Mouse (Mus musculus): ENCODE results near the gene Nek10. TPM values are rescaled to one million over a fixed set of nuclear protein-coding genes. Genes with fewer than 3 reads are reported as not detected.

Gene Nek10
- polyA plus RNA-seq, 1 experiment from 2014 or later: 0.01 TPM

- no peaks in the 10 kb centered on the region for H3K36me3 ChIP-seq
- H3K27ac ChIP-seq: no peak overlapping the region
- no peak overlapping the region for H3K4me3 ChIP-seq
- no peaks in the 10 kb centered on the region for H3K4me1 ChIP-seq (replicated peaks)
- H3K27me3 ChIP-seq (ENCODE audit: insufficient read depth, poor library complexity, severe bottlenecking): no peaks in the 10 kb centered on the region
- H3K9me3 ChIP-seq: no peaks in the 10 kb centered on the region
- no peak for DNase-seq (ENCODE audit: low spot score)
These were observed 91.6 kb downstream of the Nek10 start for GRCm38 (mm10) chr14:14894776-14895175.

GRCm38 (mm10) chr14:14895363-14895762 lies 92.1 kb downstream of the Nek10 start:
- H3K9me3 ChIP-seq: no peaks in the 10 kb centered on the region
- H3K4me1 ChIP-seq (replicated peaks): no peaks in the 10 kb centered on the region
- no peaks in the 10 kb centered on the region for H3K27me3 ChIP-seq (ENCODE audit: insufficient read depth, poor library complexity, severe bottlenecking)
- no peak for DNase-seq (ENCODE audit: low spot score)
- no peak overlapping the region for H3K27ac ChIP-seq
- H3K36me3 ChIP-seq: no peaks in the 10 kb centered on the region
- WGBS: 90% methylated on average over 2 of the region's 2 CpGs
- no peak overlapping the region for H3K4me3 ChIP-seq

GRCm38 (mm10) chr14:14896399-14897136 lies 93.4 kb downstream of the Nek10 start:
- DNase-seq (ENCODE audit: low spot score): no peak
- Histone ChIP-seq H3K4me1 (replicated peaks) (no peaks in the 10 kb centered on the region), H3K4me3 (no peak overlapping the region), H3K27ac (no peak overlapping the region), H3K27me3 (ENCODE audit: insufficient read depth, poor library complexity, severe bottlenecking) (no peaks in the 10 kb centered on the region), H3K9me3 (no peaks in the 10 kb centered on the region), H3K36me3 (no peaks in the 10 kb centered on the region)
- 76% methylated on average over 3 of the region's 3 CpGs for WGBS

- 18% methylated on average over 9 of the region's 9 CpGs for WGBS
- H3K36me3 ChIP-seq: no peaks in the 10 kb centered on the region
These were observed 101.7 kb downstream of the Nek10 start for GRCm38 (mm10) chr14:14904750-14905529.

GRCm38 (mm10) chr14:14905530-14905852 lies 102.3 kb downstream of the Nek10 start:
- no peak for DNase-seq (ENCODE audit: low spot score)
- Histone ChIP-seq H3K36me3 (no peaks in the 10 kb centered on the region), H3K4me3 (no peak overlapping the region), H3K4me1 (replicated peaks) (no peaks in the 10 kb centered on the region), H3K9me3 (no peaks in the 10 kb centered on the region), H3K27ac (no peak overlapping the region), H3K27me3 (ENCODE audit: insufficient read depth, poor library complexity, severe bottlenecking) (no peaks in the 10 kb centered on the region)
- WGBS: 81% methylated on average over 5 of the region's 5 CpGs

More at GRCm38 (mm10) chr14:14904750-14905529, 101.7 kb downstream of the Nek10 start:
- peak; percentile 57 for DNase-seq (ENCODE audit: low spot score)
- H3K9me3 ChIP-seq: no peaks in the 10 kb centered on the region
- H3K27ac ChIP-seq: no peak overlapping the region
- no peaks in the 10 kb centered on the region for H3K27me3 ChIP-seq (ENCODE audit: insufficient read depth, poor library complexity, severe bottlenecking)
- H3K4me3 ChIP-seq: peak overlapping the region; percentile 22; the same call in 1 of the 2 replicates
- no peaks in the 10 kb centered on the region for H3K4me1 ChIP-seq (replicated peaks)

- Histone ChIP-seq H3K4me3 (no peak overlapping the region), H3K36me3 (no peaks in the 10 kb centered on the region), H3K9me3 (no peaks in the 10 kb centered on the region), H3K27me3 (ENCODE audit: insufficient read depth, poor library complexity, severe bottlenecking) (no peaks in the 10 kb centered on the region), H3K4me1 (replicated peaks) (no peaks in the 10 kb centered on the region), H3K27ac (no peak overlapping the region)
- WGBS: 81% methylated on average over 1 of the region's 1 CpGs
- no peak for DNase-seq (ENCODE audit: low spot score)
These were observed 122.4 kb downstream of the Nek10 start for GRCm38 (mm10) chr14:14925615-14926014.

GRCm38 (mm10) chr14:14927559-14927958 lies 124.3 kb downstream of the Nek10 start:
- no peaks in the 10 kb centered on the region for H3K27me3 ChIP-seq (ENCODE audit: insufficient read depth, poor library complexity, severe bottlenecking)
- no peak overlapping the region for H3K27ac ChIP-seq
- WGBS: 88% methylated on average over 2 of the region's 2 CpGs
- no peaks in the 10 kb centered on the region for H3K4me1 ChIP-seq (replicated peaks)
- H3K36me3 ChIP-seq: no peaks in the 10 kb centered on the region
- no peak for DNase-seq (ENCODE audit: low spot score)
- no peak overlapping the region for H3K4me3 ChIP-seq
- no peaks in the 10 kb centered on the region for H3K9me3 ChIP-seq

GRCm38 (mm10) chr14:14934977-14935376 lies 131.8 kb downstream of the Nek10 start:
- no peak overlapping the region for H3K4me3 ChIP-seq
- H3K27me3 ChIP-seq (ENCODE audit: insufficient read depth, poor library complexity, severe bottlenecking): no peaks in the 10 kb centered on the region
- WGBS: 73% methylated on average over 2 of the region's 2 CpGs
- no peaks in the 10 kb centered on the region for H3K4me1 ChIP-seq (replicated peaks)
- no peak for DNase-seq (ENCODE audit: low spot score)
- no peaks in the 10 kb centered on the region for H3K9me3 ChIP-seq
- H3K36me3 ChIP-seq: no peaks in the 10 kb centered on the region
- H3K27ac ChIP-seq: no peak overlapping the region

GRCm38 (mm10) chr14:14945930-14946329 lies 142.7 kb downstream of the Nek10 start:
- Histone ChIP-seq H3K36me3 (no peaks in the 10 kb centered on the region), H3K4me1 (replicated peaks) (no peaks in the 10 kb centered on the region), H3K27me3 (ENCODE audit: insufficient read depth, poor library complexity, severe bottlenecking) (no peaks in the 10 kb centered on the region)

GRCm38 (mm10) chr14:14949023-14949422 lies 145.8 kb downstream of the Nek10 start:
- no peak for DNase-seq (ENCODE audit: low spot score)
- Histone ChIP-seq H3K27me3 (ENCODE audit: insufficient read depth, poor library complexity, severe bottlenecking) (no peaks in the 10 kb centered on the region), H3K4me1 (replicated peaks) (no peaks in the 10 kb centered on the region), H3K27ac (no peak overlapping the region), H3K9me3 (no peaks in the 10 kb centered on the region), H3K4me3 (no peak overlapping the region), H3K36me3 (no peaks in the 10 kb centered on the region)
- WGBS: 75% methylated on average over 2 of the region's 2 CpGs

More at GRCm38 (mm10) chr14:14945930-14946329, 142.7 kb downstream of the Nek10 start:
- no peak for DNase-seq (ENCODE audit: low spot score)
- no peaks in the 10 kb centered on the region for H3K9me3 ChIP-seq
- no peak overlapping the region for H3K27ac ChIP-seq
- H3K4me3 ChIP-seq: no peak overlapping the region

- H3K27ac ChIP-seq: no peak overlapping the region
- H3K4me3 ChIP-seq: no peak overlapping the region
- no peaks in the 10 kb centered on the region for H3K4me1 ChIP-seq (replicated peaks)
- no peak for DNase-seq (ENCODE audit: low spot score)
- no peaks in the 10 kb centered on the region for H3K27me3 ChIP-seq (ENCODE audit: insufficient read depth, poor library complexity, severe bottlenecking)
- H3K9me3 ChIP-seq: no peaks in the 10 kb centered on the region
- 86% methylated on average over 1 of the region's 1 CpGs for WGBS
- no peaks in the 10 kb centered on the region for H3K36me3 ChIP-seq
These were observed 148.6 kb downstream of the Nek10 start for GRCm38 (mm10) chr14:14951808-14952207.

- Histone ChIP-seq H3K27me3 (ENCODE audit: insufficient read depth, poor library complexity, severe bottlenecking) (no peaks in the 10 kb centered on the region), H3K4me1 (replicated peaks) (no peaks in the 10 kb centered on the region), H3K36me3 (no peaks in the 10 kb centered on the region), H3K9me3 (no peaks in the 10 kb centered on the region), H3K4me3 (no peak overlapping the region), H3K27ac (no peak overlapping the region)
- 96% methylated on average over 2 of the region's 2 CpGs for WGBS
- DNase-seq (ENCODE audit: low spot score): no peak
These were observed 156.7 kb downstream of the Nek10 start for GRCm38 (mm10) chr14:14959780-14960440.

- H3K9me3 ChIP-seq: no peaks in the 10 kb centered on the region
- no peaks in the 10 kb centered on the region for H3K27me3 ChIP-seq (ENCODE audit: insufficient read depth, poor library complexity, severe bottlenecking)
- H3K4me3 ChIP-seq: no peak overlapping the region
- no peaks in the 10 kb centered on the region for H3K4me1 ChIP-seq (replicated peaks)
- no peaks in the 10 kb centered on the region for H3K36me3 ChIP-seq
- no peak for DNase-seq (ENCODE audit: low spot score)
- 76% methylated on average over 2 of the region's 2 CpGs for WGBS
- H3K27ac ChIP-seq: no peak overlapping the region
These were observed 157.3 kb downstream of the Nek10 start for GRCm38 (mm10) chr14:14960441-14960988.
